Mouse (Mus musculus) lung, embryonic 14.5 days (tissue): ENCODE results near the gene Gucy2g. TPM values are rescaled to one million over a fixed set of nuclear protein-coding genes. Genes with fewer than 3 reads are reported as not detected.
"Not testable (repeated sequence)": the region's sequence is repeated elsewhere in the genome, so short reads cannot be mapped to it uniquely, and the experiment has no call there.

Experiments
- ATAC-seq: fragments of 200-750 bp; cut with Nextera tagmentation; 2 replicates; pipeline ENCODE4 v1.8.0; 2017; ENCODE audit warnings: mild to moderate bottlenecking, moderate TSS enrichment, moderate library complexity; ENCODE audit not compliant: insufficient read depth
- DNase-seq: peaks from one replicate; pipeline ENCODE4 v3.0.0-alpha.2; 2015
- H3K27ac ChIP-seq: fragments of 300-500 bp; sonication (generic); 2 replicates; pipeline ENCODE4 v1.5.1; 2014; ENCODE audit warnings: low read depth, mild to moderate bottlenecking, moderate library complexity
- H3K27me3 ChIP-seq: fragments of 300-500 bp; sonication (generic); 2 replicates; pipeline ENCODE4 v1.6.1; 2014; ENCODE audit warnings: low read length, control low read depth; ENCODE audit not compliant: insufficient read depth
- H3K36me3 ChIP-seq: fragments of 300-500 bp; sonication (generic); 2 replicates; pipeline ENCODE4 v1.6.1; 2014; ENCODE audit warnings: control low read depth; ENCODE audit not compliant: insufficient read depth
- H3K4me1 ChIP-seq: fragments of 300-500 bp; sonication (generic); 2 replicates; pipeline ENCODE4 v1.6.1; 2014; ENCODE audit warnings: antibody characterized with exemption, control low read depth; ENCODE audit not compliant: insufficient read depth
- H3K4me2 ChIP-seq: fragments of 300-500 bp; sonication (generic); 2 replicates; pipeline ENCODE4 v1.6.1; 2014; ENCODE audit warnings: mild to moderate bottlenecking
- H3K4me3 ChIP-seq: fragments of 300-500 bp; sonication (generic); 2 replicates; pipeline ENCODE4 v1.5.1; 2014; ENCODE audit warnings: low read depth, low read length
- H3K9ac ChIP-seq: fragments of 300-500 bp; sonication (generic); 2 replicates; pipeline ENCODE4 v1.6.1; 2014
- H3K9me3 ChIP-seq: fragments of 300-500 bp; sonication (generic); 2 replicates; pipeline ENCODE4 v1.6.1; 2016; ENCODE audit warnings: low read depth, low read length, control low read depth
- CTCF ChIP-seq: IDR thresholded peaks from 2 replicates; pipeline ENCODE4 v1.5.1; 2016; ENCODE audit warnings: antibody characterized with exemption, low read depth
- WGBS: fragments of 180-500 bp; shearing (Covaris S2); extraction: QIAGEN DNeasy Blood & Tissue Kit; methylation state at CpG from one replicate; pipeline ENCODE4 v1.1.7; 2014; 5-methylcytosine and 5-hydroxymethylcytosine counted together
- polyA plus RNA-seq: library from polyadenylated mRNA; unstranded; fragments of >200 nt; fragmentation: Nextera tagmentation; extraction: Ambion mirVana; gene quantifications from 2 replicates; pipeline ENCODE4 v1.2.1, GENCODE M21; 2014

Gucy2g gene
- polyA plus RNA-seq, 1 experiment from 2014 or later, result not detected

DNA sequence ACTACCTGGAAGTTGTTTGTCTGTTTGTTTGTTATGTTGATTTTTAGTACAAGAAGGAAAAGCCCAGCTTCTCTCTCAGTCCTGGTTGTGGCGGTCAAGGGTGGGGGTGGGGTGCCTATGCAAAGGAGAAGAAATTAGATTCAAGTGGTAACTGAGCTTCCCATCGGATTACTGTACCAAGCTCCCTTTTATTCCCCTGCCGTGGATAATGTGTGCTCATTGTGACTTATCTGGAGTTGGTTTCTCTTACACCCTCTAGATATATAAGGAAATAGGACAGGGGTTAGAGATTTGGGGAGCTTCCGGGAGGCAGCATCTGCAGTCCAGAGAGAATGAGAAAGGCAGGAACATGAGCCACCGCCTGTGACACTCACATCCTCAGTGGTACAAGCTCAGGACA is 60.6 kb downstream of the Gucy2g start, which contains the start of gene Tectb:
Gene Tectb (plus strand): TSS at position 301 of the 400 bp plus-strand sequence.
- H3K4me1 ChIP-seq, result no peaks in the 10 kb centered on the region
- TF ChIP-seq CTCF, result no peak
- no peak for DNase-seq
- no peaks in the 10 kb centered on the region for H3K9me3 ChIP-seq
- H3K4me3 ChIP-seq, result no peak within 1 kb of the TSS
- H3K27ac ChIP-seq, result no peak within 1 kb of the TSS
- no peak within 1 kb of the TSS for H3K9ac ChIP-seq
- 84% methylated on average over 5 of the region's 5 CpGs for WGBS
- no peaks in the 10 kb centered on the region for H3K27me3 ChIP-seq
- no peak for ATAC-seq
- no peak within 1 kb of the TSS for H3K4me2 ChIP-seq
- H3K36me3 ChIP-seq, result no peaks in the 10 kb centered on the region

DNA sequence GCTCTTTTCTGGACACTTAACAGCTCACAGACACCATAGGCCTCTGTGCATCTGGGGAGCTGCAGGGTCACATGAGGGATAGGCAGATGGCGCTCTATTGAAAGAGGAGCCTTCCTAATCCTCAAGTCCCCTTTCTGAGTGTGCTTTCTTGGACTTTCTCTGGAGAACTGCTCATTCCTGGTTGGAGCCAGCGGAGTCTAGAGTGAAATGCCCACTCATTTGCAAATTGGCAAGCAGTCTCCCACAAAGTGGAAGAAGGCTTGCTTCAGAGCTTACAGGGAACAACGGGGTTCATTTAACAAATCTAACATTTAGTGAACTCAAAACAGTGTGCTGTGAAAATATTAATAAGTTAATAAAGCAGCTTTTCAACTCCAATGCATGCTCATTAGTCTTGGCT is 63.9 kb downstream of the Gucy2g start:
- 83% methylated on average over 3 of the region's 3 CpGs for WGBS
- Histone ChIP-seq H3K4me1 (no peaks in the 10 kb centered on the region), H3K9me3 (no peaks in the 10 kb centered on the region), H3K4me2 (no peak overlapping the region), H3K36me3 (no peaks in the 10 kb centered on the region), H3K4me3 (no peak overlapping the region), H3K9ac (no peak overlapping the region), H3K27ac (no peak overlapping the region), H3K27me3 (no peaks in the 10 kb centered on the region)
- TF ChIP-seq CTCF, result no peak
- DNase-seq (no peak), ATAC-seq (no peak)

GRCm38 (mm10) chr19:55171585-55171984 is 69.5 kb downstream of the Gucy2g start:
- no peaks in the 10 kb centered on the region for H3K36me3 ChIP-seq
- no peaks in the 10 kb centered on the region for H3K4me1 ChIP-seq
- H3K9me3 ChIP-seq, result 0 out of 2 replicates have a peak, but pooled peaks cover 3% of the 10 kb centered on the region
- H3K27me3 ChIP-seq, result no peaks in the 10 kb centered on the region
- DNase-seq (no peak), ATAC-seq (no peak)
- no peak overlapping the region for H3K4me3 ChIP-seq
- no peak overlapping the region for H3K27ac ChIP-seq
- WGBS, result 37% methylated on average over 1 of the region's 1 CpGs
- no peak overlapping the region for H3K9ac ChIP-seq
- no peak for TF ChIP-seq CTCF
- H3K4me2 ChIP-seq, result no peak overlapping the region

DNA sequence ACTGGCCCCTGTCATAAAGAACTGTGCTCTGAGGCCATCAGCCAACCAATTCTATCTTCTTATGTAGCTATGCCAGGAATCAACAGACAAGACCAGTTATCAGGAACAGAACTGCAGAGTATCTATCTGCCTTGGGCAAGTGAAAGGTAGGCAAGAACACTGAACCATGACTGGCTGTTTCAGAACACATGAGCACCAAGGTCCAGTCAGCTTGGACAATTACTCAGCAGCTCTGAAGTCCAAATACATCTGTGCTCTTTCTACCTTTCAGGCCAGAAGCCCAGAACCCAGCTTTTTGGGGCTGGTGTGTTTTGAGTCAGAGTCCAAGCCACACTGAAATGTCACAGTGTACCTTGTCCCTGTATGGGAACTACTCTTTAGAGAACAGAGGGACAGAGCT is 70.6 kb downstream of the Gucy2g start:
- H3K9me3 ChIP-seq, result 0 out of 2 replicates have a peak, but pooled peaks cover 3% of the 10 kb centered on the region
- H3K9ac ChIP-seq, result no peak overlapping the region
- ATAC-seq (no peak), DNase-seq (no peak)
- no peak overlapping the region for H3K4me3 ChIP-seq
- no peaks in the 10 kb centered on the region for H3K36me3 ChIP-seq
- TF ChIP-seq CTCF, result no peak
- H3K4me2 ChIP-seq, result no peak overlapping the region
- H3K27ac ChIP-seq, result no peak overlapping the region
- no peaks in the 10 kb centered on the region for H3K27me3 ChIP-seq
- no peaks in the 10 kb centered on the region for H3K4me1 ChIP-seq

DNA sequence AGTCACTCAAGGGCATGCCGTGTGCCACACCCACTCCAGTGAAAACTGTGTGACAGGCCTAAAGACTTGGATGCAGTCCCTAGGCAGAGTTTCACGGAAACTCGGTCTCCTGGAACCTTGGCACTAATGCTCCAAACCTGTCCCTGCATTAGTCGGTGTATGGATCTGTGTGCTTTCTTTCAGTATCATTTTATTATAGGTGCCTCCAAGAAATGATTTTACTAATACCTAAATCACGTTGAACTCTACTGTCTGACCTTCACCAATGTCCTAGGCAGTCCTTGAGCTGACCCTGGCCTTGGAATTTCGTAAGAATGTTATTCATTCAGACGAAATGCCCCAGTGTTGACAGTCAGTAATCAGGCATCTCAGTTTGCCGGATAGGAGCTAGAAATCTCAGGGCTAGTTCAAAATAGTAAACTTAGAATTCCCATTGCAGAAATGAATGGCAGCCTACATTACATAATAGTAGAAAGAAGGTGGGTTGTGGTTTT is 71.8 kb downstream of the Gucy2g start:
- 86% methylated on average over 8 of the region's 8 CpGs for WGBS
- H3K4me3 ChIP-seq, H3K27ac ChIP-seq, ATAC-seq, DNase-seq, H3K9me3 ChIP-seq, H3K27me3 ChIP-seq, H3K4me1 ChIP-seq, H3K4me2 ChIP-seq, H3K36me3 ChIP-seq, H3K9ac ChIP-seq: not testable (repeated sequence)

DNA sequence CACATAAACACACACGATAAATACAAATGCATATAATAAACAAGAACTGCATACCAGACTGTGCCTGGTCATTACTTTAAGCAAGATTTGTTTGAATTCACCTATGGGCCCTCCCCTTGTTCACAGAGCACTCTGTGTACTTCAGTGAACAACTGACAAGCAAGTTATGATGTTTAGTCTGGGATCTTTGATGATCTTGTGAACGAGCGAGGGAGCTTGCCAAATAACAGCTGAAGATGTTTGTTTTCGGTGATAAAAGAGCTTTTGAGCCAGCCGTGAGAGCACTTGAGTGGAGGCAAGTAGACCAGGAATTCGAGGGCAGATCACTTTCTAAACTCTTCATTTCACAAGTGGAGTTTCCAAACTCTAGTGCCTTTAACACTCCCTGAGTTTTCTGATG is 72.7 kb downstream of the Gucy2g start:
- Histone ChIP-seq H3K9me3 (0 out of 2 replicates have a peak, but pooled peaks cover 3% of the 10 kb centered on the region), H3K4me1 (no peaks in the 10 kb centered on the region), H3K4me2 (no peak overlapping the region), H3K27ac (0 out of 2 replicates have a peak overlapping the region, but pooled peaks have one; percentile 1), H3K4me3 (no peak overlapping the region), H3K9ac (no peak overlapping the region), H3K36me3 (no peaks in the 10 kb centered on the region), H3K27me3 (no peaks in the 10 kb centered on the region)
- DNase-seq (peak; percentile 86), ATAC-seq (peak; percentile 71)
- WGBS, result 19% methylated on average over 6 of the region's 6 CpGs
- TF ChIP-seq CTCF, result no peak

DNA sequence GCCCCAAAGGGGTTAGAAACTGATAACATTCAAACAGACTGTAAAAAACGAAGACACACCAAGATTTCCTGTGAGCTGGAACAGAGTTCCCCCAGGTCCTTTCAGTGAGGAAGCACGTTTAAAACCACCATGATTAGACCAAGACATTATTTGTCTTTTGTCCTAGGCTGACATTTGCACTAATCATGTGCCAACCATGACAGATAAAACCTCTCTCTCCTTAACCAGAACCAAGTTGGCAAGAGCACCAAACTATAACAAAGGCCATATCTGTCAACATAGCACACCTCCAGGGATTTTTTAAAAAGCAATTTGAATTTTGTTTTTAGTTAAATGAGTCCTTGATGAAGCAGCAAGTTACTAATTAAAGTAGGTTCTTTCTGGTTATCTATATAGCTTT is 73.3 kb downstream of the Gucy2g start:
- no peak for ATAC-seq
- H3K9ac ChIP-seq, result no peak overlapping the region
- TF ChIP-seq CTCF, result no peak
- no peak for DNase-seq
- H3K4me1 ChIP-seq, result no peaks in the 10 kb centered on the region
- no peak overlapping the region for H3K4me3 ChIP-seq
- H3K36me3 ChIP-seq, result no peaks in the 10 kb centered on the region
- H3K4me2 ChIP-seq, result no peak overlapping the region
- 45% methylated on average over 2 of the region's 2 CpGs for WGBS
- H3K27ac ChIP-seq, result no peak overlapping the region
- H3K27me3 ChIP-seq, result no peaks in the 10 kb centered on the region
- 0 out of 2 replicates have a peak, but pooled peaks cover 3% of the 10 kb centered on the region for H3K9me3 ChIP-seq

- DNase-seq (no peak), ATAC-seq (no peak)
- Histone ChIP-seq H3K27me3 (no peaks in the 10 kb centered on the region), H3K9me3 (0 out of 2 replicates have a peak, but pooled peaks cover 3% of the 10 kb centered on the region), H3K9ac (no peak overlapping the region), H3K4me1 (no peaks in the 10 kb centered on the region), H3K4me2 (no peak overlapping the region), H3K36me3 (no peaks in the 10 kb centered on the region), H3K27ac (no peak overlapping the region), H3K4me3 (no peak overlapping the region)
- no peak for TF ChIP-seq CTCF
- WGBS, result 74% methylated on average over 2 of the region's 2 CpGs
Observed at GRCm38 (mm10) chr19:55166741-55167140, 74.3 kb downstream of the Gucy2g start.
